ENCODE assay signal across 8 mouse cellular contexts in the genomic region with DNA sequence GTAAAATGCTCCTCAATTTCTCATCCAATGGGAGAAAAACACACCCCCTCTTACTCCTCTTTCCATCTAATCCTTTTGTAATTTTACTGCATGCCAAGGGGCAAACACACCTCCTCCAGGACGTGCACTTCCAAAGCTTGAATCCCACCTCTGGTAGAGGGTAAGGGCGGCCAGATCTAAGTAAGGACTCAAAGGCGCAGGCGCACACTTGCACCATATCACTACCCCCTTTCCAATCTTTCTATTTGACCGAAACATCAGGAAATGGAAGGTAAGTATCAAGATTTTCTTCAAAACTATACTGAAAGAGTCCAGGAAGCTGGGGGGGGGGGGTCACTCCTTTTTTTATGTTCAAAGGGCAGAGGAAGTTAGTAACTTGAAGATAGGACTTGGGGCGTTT. TPM values are rescaled to one million over a fixed set of nuclear protein-coding genes. Genes with fewer than 3 reads are reported as not detected.
DNase-seq lines count a peak whose midpoint lies in the region; ATAC-seq and TF ChIP-seq lines count a peak whose summit lies in the region.

A gene (plus strand): TSS at position 109 of the 400 bp plus-strand sequence.

- H3K4me2 ChIP-seq in liver, embryonic 11.5 days, result peak within 1 kb of the TSS; percentile 72
- peak within 1 kb of the TSS; percentile 85 for H3K4me2 ChIP-seq in stomach, embryonic 16.5 days (ENCODE audit: low read depth, low read length)

- no peaks in the 10 kb centered on the region for H3K9me3 ChIP-seq in liver, embryonic 11.5 days (ENCODE audit: control insufficient read depth, low read length)
- no peaks in the 10 kb centered on the region for H3K9me3 ChIP-seq in stomach, embryonic 16.5 days (replicated peaks; ENCODE audit: control insufficient read depth, low read length)

- no peaks in the 10 kb centered on the region for H3K36me3 ChIP-seq in testis, adult 2 months (ENCODE audit: control insufficient read depth, insufficient read depth, low read length)
- H3K36me3 ChIP-seq in liver, embryonic 11.5 days (ENCODE audit: control insufficient read depth, insufficient read depth, low read length), result no peaks in the 10 kb centered on the region
- H3K36me3 ChIP-seq in stomach, embryonic 16.5 days (ENCODE audit: control insufficient read depth, insufficient read depth, low read length), result no peaks in the 10 kb centered on the region

- H3K4me3 ChIP-seq in testis, adult 2 months (ENCODE audit: control insufficient read depth, low read depth, low read length), result peak within 1 kb of the TSS; percentile 36
- peak within 1 kb of the TSS; percentile 47 for H3K4me3 ChIP-seq in liver, embryonic 11.5 days (ENCODE audit: low read depth, low read length)
- peak within 1 kb of the TSS; percentile 47 for H3K4me3 ChIP-seq in stomach, embryonic 16.5 days (replicated peaks; ENCODE audit: low read length)

- TF ChIP-seq CTCF in testis, adult 2 months (IDR thresholded peaks at IDR 0.05; ENCODE audit: control insufficient read depth, insufficient read depth, insufficient replicate concordance, low read depth, low read length), result no peak

- no peak for ATAC-seq in liver, embryonic 11.5 days (replicated peaks; ENCODE audit: low FRiP score)
- no peak for ATAC-seq in stomach, embryonic 16.5 days (ENCODE audit: insufficient read depth, low FRiP score)

- H3K27me3 ChIP-seq in testis, adult 2 months (ENCODE audit: control insufficient read depth, insufficient read depth, low read length), result peaks cover 6% of the 10 kb centered on the region
- peaks cover 98% of the 10 kb centered on the region for H3K27me3 ChIP-seq in liver, embryonic 11.5 days (replicated peaks; ENCODE audit: control insufficient read depth, insufficient read depth, low read length)
- peaks cover 85% of the 10 kb centered on the region for H3K27me3 ChIP-seq in stomach, embryonic 16.5 days (ENCODE audit: control insufficient read depth, insufficient read depth, low read length)

- TF ChIP-seq POLR2A in testis, adult 2 months (IDR thresholded peaks at IDR 0.05; ENCODE audit: control insufficient read depth, low read depth, low read length), result no peak

- DNase-seq in frontal cortex, adult 2 months (ENCODE audit: extremely low spot score in 1 of 2, low spot score in 1 of 2), result no peak
- DNase-seq in frontal cortex, postnatal 36 days (ENCODE audit: low spot score in 2 of 2), result no peak
- no peak for DNase-seq in testis, postnatal 14 days (ENCODE audit: low spot score)
- no peak for DNase-seq in liver, embryonic 11.5 days (ENCODE audit: low spot score)
- DNase-seq in cerebellum, postnatal 36 days, result no peak
- no peak for DNase-seq in natural killer cell, adult 2 months (ENCODE audit: low spot score in 2 of 2)

- H3K4me1 ChIP-seq in testis, adult 2 months (ENCODE audit: control insufficient read depth, insufficient read depth, low read length), result peaks cover 20% of the 10 kb centered on the region
- no peaks in the 10 kb centered on the region; the same call in none of the 2 replicates for H3K4me1 ChIP-seq in liver, embryonic 11.5 days (replicated peaks; ENCODE audit: control insufficient read depth, insufficient read depth, low read length)
- peaks cover 11% of the 10 kb centered on the region for H3K4me1 ChIP-seq in stomach, embryonic 16.5 days (ENCODE audit: control insufficient read depth, insufficient read depth, low read length)

- WGBS in liver, embryonic 11.5 days, result 2% methylated on average over 6 of the region's 6 CpGs
- 3% methylated on average over 6 of the region's 6 CpGs for WGBS in stomach, embryonic 16.5 days

- no peak within 1 kb of the TSS for H3K9ac ChIP-seq in liver, embryonic 11.5 days (ENCODE audit: low read depth, low read length)
- H3K9ac ChIP-seq in stomach, embryonic 16.5 days (ENCODE audit: low read length), result peak within 1 kb of the TSS; percentile 31; the same call in 1 of the 2 replicates

- H3K27ac ChIP-seq in testis, adult 2 months (ENCODE audit: control insufficient read depth, insufficient read depth, low read depth, low read length), result no peak within 1 kb of the TSS
- no peak within 1 kb of the TSS for H3K27ac ChIP-seq in liver, embryonic 11.5 days (ENCODE audit: low read depth, low read length)
- no peak within 1 kb of the TSS for H3K27ac ChIP-seq in stomach, embryonic 16.5 days (ENCODE audit: low read length)

RNA-seq across cellular contexts. Expression of the gene that starts here (rescaled TPM):
- 28.3 and 35.8 TPM in 2 replicates for polyA plus RNA-seq in frontal cortex, adult 2 months (2012; rRNA removed)
- polyA plus RNA-seq in testis, adult 2 months (2012; rRNA removed), result not detected in 2 replicates
- polyA plus RNA-seq in liver, embryonic 11.5 days (2014; fragmentation: Nextera tagmentation; extraction: Ambion mirVana), result 0.05 and 0.06 TPM in 2 replicates
- polyA plus RNA-seq in stomach, embryonic 16.5 days (2015; fragmentation: Nextera tagmentation; extraction: Ambion mirVana), result 0.03 and 0.12 TPM in 2 replicates

Comparison
In these comparisons a context has a peak if more than half of its experiments do, and no peak if none do; other contexts are left out.
1. RNA of the gene that starts here (polyA plus RNA-seq): 28.3 to 35.8 TPM in frontal cortex, adult 2 months; 0.05 to 0.06 TPM in liver, embryonic 11.5 days, 0.03 to 0.12 TPM in stomach, embryonic 16.5 days and not detected in testis, adult 2 months; every median in the first group is over 10 times any median in the second.
2. Peak in every context shown above with its lines, with median percentiles within 50 percentile points of each other: H3K4me3 ChIP-seq.